Mouse (Mus musculus) hindbrain, embryonic 10.5 days (tissue): ENCODE data around the gene Sept11. TPM values are rescaled to one million over a fixed set of nuclear protein-coding genes. Genes with fewer than 3 reads are reported as not detected.
A peak's percentile ranks its signal among the peaks of the same experiment; 100 is the strongest.

Source experiments
- DNase-seq: peaks from one replicate; pipeline ENCODE4 v3.0.0-alpha.2; 2017; ENCODE audit warnings: low spot score
- H3K27ac ChIP-seq: fragments of 300-500 bp; sonication (generic); 2 replicates; pipeline ENCODE4 v1.5.1; 2016; ENCODE audit warnings: mild to moderate bottlenecking, moderate library complexity
- H3K27me3 ChIP-seq: fragments of 300-500 bp; sonication (generic); 2 replicates; pipeline ENCODE4 v1.6.1; 2016; ENCODE audit warnings: mild to moderate bottlenecking; ENCODE audit not compliant: poor library complexity, insufficient read depth, severe bottlenecking
- H3K36me3 ChIP-seq: fragments of 300-500 bp; sonication (generic); 2 replicates; pipeline ENCODE4 v1.6.1; 2016; ENCODE audit warnings: mild to moderate bottlenecking, moderate library complexity
- H3K4me1 ChIP-seq: fragments of 300-500 bp; sonication (generic); replicated peaks from 2 replicates; pipeline ENCODE4 v1.6.1; 2016; ENCODE audit warnings: mild to moderate bottlenecking
- H3K4me3 ChIP-seq: fragments of 300-500 bp; sonication (generic); 2 replicates; pipeline ENCODE4 v1.5.1; 2016; ENCODE audit warnings: mild to moderate bottlenecking, moderate library complexity
- H3K9me3 ChIP-seq: fragments of 300-500 bp; sonication (generic); 2 replicates; pipeline ENCODE4 v1.6.1; 2016; ENCODE audit warnings: mild to moderate bottlenecking, moderate library complexity
- WGBS: fragments of 180-500 bp; shearing (Covaris S2); methylation state at CpG from one replicate; pipeline ENCODE4 v1.1.7; 2016; 5-methylcytosine and 5-hydroxymethylcytosine counted together
- polyA plus RNA-seq: library from polyadenylated mRNA; unstranded; fragments of >200 nt; fragmentation: Nextera tagmentation; extraction: Ambion mirVana; gene quantifications from 2 replicates; pipeline ENCODE4 v1.2.1, GENCODE M21; 2016

Gene Sept11
- polyA plus RNA-seq, 1 experiment from 2014 or later = 237 TPM

DNA sequence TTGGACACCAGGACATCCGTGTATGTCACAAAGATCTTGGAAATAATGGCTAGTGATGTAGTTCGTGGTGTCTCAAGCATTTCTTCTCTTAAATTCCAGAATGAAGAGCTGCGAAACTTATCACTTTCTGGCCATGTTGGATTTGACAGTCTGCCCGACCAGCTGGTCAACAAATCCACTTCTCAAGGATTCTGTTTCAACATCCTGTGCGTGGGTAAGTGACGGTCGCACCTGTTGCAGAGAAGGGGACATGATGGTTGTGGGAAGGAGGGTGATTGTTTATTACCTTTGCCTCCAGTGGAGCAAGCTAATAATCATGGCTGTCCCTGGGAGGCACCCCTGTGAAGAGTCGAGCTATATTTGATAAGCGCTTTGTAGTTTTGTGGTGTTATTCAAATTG is 46.1 kb downstream of the Sept11 start:
- WGBS = 96% methylated on average over 9 of the region's 9 CpGs
- H3K27ac ChIP-seq = no peak overlapping the region
- H3K36me3 ChIP-seq = peaks cover 72% of the 10 kb centered on the region
- peaks cover 7% of the 10 kb centered on the region for H3K9me3 ChIP-seq
- DNase-seq = no peak
- no peak overlapping the region for H3K4me3 ChIP-seq
- no peaks in the 10 kb centered on the region for H3K27me3 ChIP-seq
- peaks cover 19% of the 10 kb centered on the region for H3K4me1 ChIP-seq

DNA sequence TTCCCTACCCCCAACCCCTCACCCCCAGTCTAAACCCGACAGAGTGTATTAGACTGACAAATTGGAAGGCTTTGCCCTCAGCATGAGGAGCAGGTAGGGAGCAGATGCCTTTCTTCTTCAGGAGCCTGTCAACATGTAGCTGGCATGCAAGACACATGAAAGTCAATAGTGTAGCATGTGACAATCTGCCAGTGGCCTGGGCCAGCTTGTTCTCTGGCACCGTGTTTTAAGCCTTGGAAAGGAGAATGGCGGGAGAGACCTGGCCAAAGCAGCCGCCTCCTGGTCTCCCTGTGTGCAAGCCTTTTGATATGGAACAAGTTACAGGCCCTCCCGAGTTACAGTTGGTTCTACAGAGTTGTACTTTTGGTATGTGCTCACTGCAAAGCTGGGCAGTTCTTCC is 47.5 kb downstream of the Sept11 start:
- peaks cover 7% of the 10 kb centered on the region for H3K9me3 ChIP-seq
- no peak overlapping the region for H3K27ac ChIP-seq
- 91% methylated on average over 5 of the region's 5 CpGs for WGBS
- DNase-seq = no peak
- H3K4me1 ChIP-seq = peaks cover 21% of the 10 kb centered on the region
- H3K4me3 ChIP-seq = no peak overlapping the region
- peaks cover 85% of the 10 kb centered on the region for H3K36me3 ChIP-seq
- no peaks in the 10 kb centered on the region for H3K27me3 ChIP-seq

- peaks cover 3% of the 10 kb centered on the region; the same call in 1 of the 2 replicates for H3K9me3 ChIP-seq
- peaks cover 91% of the 10 kb centered on the region for H3K36me3 ChIP-seq
- peaks cover 17% of the 10 kb centered on the region for H3K4me1 ChIP-seq
- DNase-seq = no peak
- no peaks in the 10 kb centered on the region for H3K27me3 ChIP-seq
- 78% methylated on average over 12 of the region's 12 CpGs for WGBS
- H3K4me3 ChIP-seq = no peak overlapping the region
- no peak overlapping the region for H3K27ac ChIP-seq
These were observed 50.3 kb downstream of the Sept11 start for GRCm38 (mm10) chr5:93143360-93144091.

GRCm38 (mm10) chr5:93144874-93145273 is 51.6 kb downstream of the Sept11 start:
- Histone ChIP-seq H3K4me3 (no peak overlapping the region), H3K36me3 (peaks cover 91% of the 10 kb centered on the region), H3K27ac (no peak overlapping the region), H3K9me3 (no peaks in the 10 kb centered on the region), H3K4me1 (peaks cover 17% of the 10 kb centered on the region), H3K27me3 (no peaks in the 10 kb centered on the region)
- WGBS = 40% methylated on average over 5 of the region's 5 CpGs
- no peak for DNase-seq

DNA sequence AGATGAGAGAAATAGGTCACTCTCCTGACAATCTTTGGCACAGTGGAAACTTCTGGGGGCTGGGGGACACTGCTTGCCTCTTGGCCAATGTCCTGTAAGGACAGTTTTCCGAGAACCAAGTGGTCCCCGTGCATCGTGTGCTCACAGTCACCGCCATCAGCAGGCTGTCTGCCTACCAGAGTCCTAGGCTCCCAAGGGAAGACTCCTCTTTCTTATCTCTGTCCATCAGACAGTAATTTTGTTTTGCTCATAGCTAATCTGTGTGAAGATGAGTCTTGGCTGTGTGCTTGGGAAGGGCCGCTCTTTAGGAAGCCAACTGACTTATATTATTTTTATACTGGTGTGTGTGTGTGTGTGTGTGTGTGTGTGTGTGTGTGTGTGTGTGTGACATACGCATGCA is 52.3 kb downstream of the Sept11 start:
- Histone ChIP-seq H3K27ac (no peak overlapping the region), H3K27me3 (no peaks in the 10 kb centered on the region), H3K4me1 (peaks cover 22% of the 10 kb centered on the region), H3K4me3 (no peak overlapping the region), H3K36me3 (peaks cover 91% of the 10 kb centered on the region), H3K9me3 (no peaks in the 10 kb centered on the region)
- 82% methylated on average over 6 of the region's 6 CpGs for WGBS
- no peak for DNase-seq

- H3K27ac ChIP-seq = no peak overlapping the region; the same call in 1 of the 2 replicates
- H3K4me3 ChIP-seq = no peak overlapping the region
- H3K27me3 ChIP-seq = no peaks in the 10 kb centered on the region
- 83% methylated on average over 12 of the region's 12 CpGs for WGBS
- no peaks in the 10 kb centered on the region for H3K9me3 ChIP-seq
- peaks cover 43% of the 10 kb centered on the region for H3K4me1 ChIP-seq
- peaks cover 95% of the 10 kb centered on the region for H3K36me3 ChIP-seq
- no peak for DNase-seq
These were observed 56.9 kb downstream of the Sept11 start for GRCm38 (mm10) chr5:93149969-93150777.

DNA sequence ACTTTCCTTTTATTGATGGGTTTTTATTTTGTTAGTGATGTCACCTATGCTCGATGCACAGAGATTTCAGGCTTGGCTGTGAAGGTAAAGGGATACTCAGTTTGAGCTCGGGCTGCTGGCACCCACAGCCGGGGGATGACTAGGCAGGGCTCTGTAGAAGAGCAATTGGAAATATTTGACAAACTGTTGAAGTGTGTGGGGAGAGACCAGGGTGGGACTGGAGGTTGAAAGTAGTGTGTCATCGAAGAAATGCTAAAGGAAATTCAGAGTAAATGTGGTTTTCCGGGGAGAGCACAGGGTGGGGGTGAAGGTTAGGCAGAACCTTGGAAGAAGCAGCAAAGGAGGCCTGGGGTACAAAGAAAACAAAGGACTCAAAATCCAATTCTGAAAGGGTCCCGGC is 58.7 kb downstream of the Sept11 start:
- H3K9me3 ChIP-seq = no peaks in the 10 kb centered on the region
- DNase-seq = no peak
- no peaks in the 10 kb centered on the region for H3K27me3 ChIP-seq
- 79% methylated on average over 6 of the region's 6 CpGs for WGBS
- 0 out of 2 replicates have a peak overlapping the region, but pooled peaks have one; percentile 16 for H3K27ac ChIP-seq
- H3K36me3 ChIP-seq = peaks cover 95% of the 10 kb centered on the region
- no peak overlapping the region for H3K4me3 ChIP-seq
- H3K4me1 ChIP-seq = peaks cover 31% of the 10 kb centered on the region

GRCm38 (mm10) chr5:93152451-93152850 is 59.2 kb downstream of the Sept11 start:
- H3K27ac ChIP-seq = 0 out of 2 replicates have a peak overlapping the region, but pooled peaks have one; percentile 16
- no peak overlapping the region for H3K4me3 ChIP-seq
- no peak for DNase-seq
- peaks cover 31% of the 10 kb centered on the region for H3K4me1 ChIP-seq
- H3K36me3 ChIP-seq = peaks cover 97% of the 10 kb centered on the region
- H3K27me3 ChIP-seq = no peaks in the 10 kb centered on the region
- 85% methylated on average over 4 of the region's 4 CpGs for WGBS
- H3K9me3 ChIP-seq = no peaks in the 10 kb centered on the region

DNA sequence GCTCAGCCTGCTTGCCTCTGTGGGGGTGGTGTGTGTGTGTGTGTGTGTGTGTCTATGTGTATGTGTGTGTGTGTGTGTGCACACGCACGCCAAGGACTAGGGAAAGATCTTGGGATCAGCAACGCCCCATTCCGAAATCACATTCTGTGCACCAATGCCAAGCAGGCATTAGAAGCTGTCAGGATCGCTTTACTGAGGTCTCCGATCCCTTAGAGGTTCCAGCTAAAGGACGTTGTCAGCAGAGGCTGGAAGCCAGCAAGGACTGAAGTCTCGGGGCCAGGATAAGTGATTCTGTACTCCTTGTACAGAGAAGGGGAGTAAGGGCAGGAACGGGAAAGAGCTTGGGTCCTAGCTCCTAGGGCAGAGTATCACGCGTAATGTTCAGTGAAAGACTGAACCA is 61.2 kb downstream of the Sept11 start:
- Histone ChIP-seq H3K4me3 (no peak overlapping the region), H3K27me3 (no peaks in the 10 kb centered on the region), H3K4me1 (peaks cover 31% of the 10 kb centered on the region), H3K36me3 (peaks cover 98% of the 10 kb centered on the region), H3K9me3 (no peaks in the 10 kb centered on the region), H3K27ac (no peak overlapping the region)
- DNase-seq = no peak
- 93% methylated on average over 11 of the region's 11 CpGs for WGBS

DNA sequence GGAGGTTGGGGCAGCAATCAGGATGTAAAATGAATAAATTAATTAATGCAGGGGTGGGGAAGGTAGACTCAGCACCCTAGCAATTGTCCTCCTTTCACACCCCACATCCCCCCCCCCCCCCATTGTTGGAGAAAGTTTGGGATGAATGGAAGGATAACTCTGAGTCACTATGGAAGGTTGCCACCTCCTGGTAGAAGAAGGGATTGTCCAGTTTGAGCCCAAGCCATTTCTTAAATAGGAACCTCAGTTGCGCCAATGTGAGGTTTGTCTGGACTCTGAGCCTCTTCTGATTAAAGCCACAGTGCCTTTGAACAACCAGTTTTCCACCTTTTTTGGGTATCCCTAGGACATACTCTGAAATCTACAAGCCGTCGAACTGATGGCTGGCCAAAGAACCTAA is 70.3 kb downstream of the Sept11 start:
- Histone ChIP-seq H3K36me3 (peaks cover 99% of the 10 kb centered on the region), H3K27ac (no peak overlapping the region), H3K4me1 (no peaks in the 10 kb centered on the region), H3K4me3 (no peak overlapping the region), H3K9me3 (no peaks in the 10 kb centered on the region), H3K27me3 (no peaks in the 10 kb centered on the region)
- WGBS = 93% methylated on average over 3 of the region's 3 CpGs
- peak; percentile 37 for DNase-seq

GRCm38 (mm10) chr5:93167919-93168516 is 74.8 kb downstream of the Sept11 start:
- no peak for DNase-seq
- H3K36me3 ChIP-seq = peaks cover 97% of the 10 kb centered on the region
- no peaks in the 10 kb centered on the region for H3K27me3 ChIP-seq
- H3K27ac ChIP-seq = no peak overlapping the region
- H3K4me3 ChIP-seq = no peak overlapping the region
- H3K4me1 ChIP-seq = no peaks in the 10 kb centered on the region
- whole genome bisulfite sequencing = 96% methylated on average over 11 of the region's 11 CpGs
- H3K9me3 ChIP-seq = no peaks in the 10 kb centered on the region

DNA sequence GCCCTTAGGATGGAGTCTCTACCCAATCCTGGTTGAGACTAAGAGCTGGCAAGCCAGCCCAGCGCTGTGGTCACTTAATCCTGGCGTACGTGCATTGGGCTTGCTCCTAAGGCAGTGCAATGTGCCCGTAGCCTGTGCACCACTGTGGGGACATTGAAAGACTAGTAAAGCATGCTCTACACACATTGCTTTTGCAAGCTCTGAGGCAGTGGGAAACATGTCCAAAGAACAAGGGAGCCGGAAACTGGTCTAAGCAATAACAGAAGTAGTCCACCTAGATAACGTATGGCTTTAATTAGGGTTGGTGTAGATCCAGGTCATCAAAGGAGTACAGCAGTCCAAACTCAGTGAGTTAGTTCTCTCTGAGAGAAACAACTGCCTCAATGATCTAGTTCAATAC is 75.4 kb downstream of the Sept11 start:
- Histone ChIP-seq H3K36me3 (peaks cover 97% of the 10 kb centered on the region), H3K27ac (no peak overlapping the region), H3K9me3 (no peaks in the 10 kb centered on the region), H3K27me3 (no peaks in the 10 kb centered on the region), H3K4me3 (no peak overlapping the region), H3K4me1 (no peaks in the 10 kb centered on the region)
- DNase-seq = no peak
- 85% methylated on average over 6 of the region's 6 CpGs for WGBS

DNA sequence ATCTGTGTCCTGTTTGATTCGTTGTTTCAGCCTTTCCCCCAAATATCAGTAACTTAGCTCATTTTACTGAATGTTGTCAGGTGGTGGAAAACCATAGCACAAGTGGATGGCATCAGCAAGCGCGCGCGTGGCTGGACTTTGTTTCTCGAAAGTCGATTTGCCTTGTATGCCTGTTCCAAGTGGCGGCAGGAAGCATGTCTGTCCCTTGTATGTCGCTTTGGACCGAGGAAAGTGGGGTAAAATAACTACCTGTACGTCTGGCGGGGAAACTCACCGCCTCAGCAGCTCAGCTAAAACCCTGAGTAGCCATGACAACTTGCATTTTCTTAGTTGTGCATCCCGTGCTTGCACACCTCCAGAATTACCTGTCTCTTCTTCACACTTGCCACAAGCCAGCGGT is 78.2 kb downstream of the Sept11 start:
- Histone ChIP-seq H3K9me3 (no peaks in the 10 kb centered on the region), H3K27ac (no peak overlapping the region), H3K4me1 (no peaks in the 10 kb centered on the region), H3K36me3 (peaks cover 97% of the 10 kb centered on the region), H3K4me3 (no peak overlapping the region), H3K27me3 (no peaks in the 10 kb centered on the region)
- WGBS = 97% methylated on average over 15 of the region's 15 CpGs
- no peak for DNase-seq
